Mouse (Mus musculus): Measurements from ENCODE around the gene Cyp2d22. TPM values are rescaled to one million over a fixed set of nuclear protein-coding genes. Genes with fewer than 3 reads are reported as not detected.

Gene Cyp2d22
- total RNA-seq, 2 experiments from 2014 or later: not detected

DNA sequence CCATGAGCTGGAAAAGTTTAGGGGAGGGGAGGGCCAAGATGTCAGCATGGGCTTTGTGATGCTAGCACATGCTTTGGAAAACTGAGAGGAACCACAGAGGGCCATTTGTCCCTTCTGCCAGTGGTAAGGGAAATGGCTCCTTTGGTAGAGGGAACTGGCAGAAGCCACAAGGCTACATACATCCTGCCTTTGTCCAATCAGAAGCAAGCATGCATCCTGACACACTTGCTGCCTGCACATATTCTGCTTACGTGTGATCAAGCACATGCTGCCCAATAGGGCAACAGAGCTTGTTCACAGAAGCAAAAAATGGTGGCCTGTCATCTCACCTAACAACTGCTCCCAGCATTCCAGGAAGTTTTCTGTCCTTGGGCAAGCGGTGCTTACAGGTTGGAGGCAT lies 54.7 kb downstream of the Cyp2d22 start:
- no peak for ATAC-seq (replicated peaks; ENCODE audit: low FRiP score, poor library complexity, severe bottlenecking)

DNA sequence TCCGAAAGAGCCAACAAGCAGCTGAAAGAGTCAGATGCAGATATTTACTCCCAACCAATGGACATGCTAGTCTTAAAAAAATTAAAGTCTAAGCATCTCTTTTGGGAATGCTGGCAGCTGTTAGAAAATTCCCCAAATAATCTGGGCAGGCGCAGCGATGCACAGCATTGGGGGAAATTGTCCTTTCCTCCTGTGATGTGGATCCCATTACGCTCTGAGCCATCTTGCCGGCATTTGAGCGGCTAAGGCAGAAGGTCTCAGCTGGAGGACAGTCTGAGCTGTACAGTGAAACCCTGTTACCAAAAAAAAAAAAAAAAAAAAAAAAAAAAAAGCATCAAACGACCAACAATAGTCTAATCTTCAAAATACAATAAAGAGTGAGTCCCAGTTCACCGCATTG lies 57.9 kb downstream of the Cyp2d22 start:
- ATAC-seq (replicated peaks; ENCODE audit: low FRiP score, poor library complexity, severe bottlenecking): no peak

Other genes with a start within 250 kb of the Cyp2d22 start
- 40.7 and 42.9 TPM in 2 replicates for gene Srebf2, start 233.1 kb downstream of the Cyp2d22 start, total RNA-seq (2015; ENCODE audit: low replicate concordance)
- 36.2 and 43.0 TPM in 2 replicates for gene Srebf2, start 233.1 kb downstream of the Cyp2d22 start, total RNA-seq (2017; ENCODE audit: low replicate concordance)
- gene Shisa8, start 167.4 kb downstream of the Cyp2d22 start, total RNA-seq (2015; ENCODE audit: low replicate concordance): not detected in 2 replicates
- gene Shisa8, start 167.4 kb downstream of the Cyp2d22 start, total RNA-seq (2017; ENCODE audit: low replicate concordance): not detected in 2 replicates
- 13.4 and 15.5 TPM in 2 replicates for gene Tnfrsf13c, start 155.9 kb downstream of the Cyp2d22 start, total RNA-seq (2015; ENCODE audit: low replicate concordance)
- gene Tnfrsf13c, start 155.9 kb downstream of the Cyp2d22 start, total RNA-seq (2017; ENCODE audit: low replicate concordance): 6.7 and 11.9 TPM in 2 replicates
- gene Cenpm, start 135.5 kb downstream of the Cyp2d22 start, total RNA-seq (2015; ENCODE audit: low replicate concordance): 50.7 and 56.2 TPM in 2 replicates
- 11.6 and 36.7 TPM in 2 replicates for gene Cenpm, start 135.5 kb downstream of the Cyp2d22 start, total RNA-seq (2017; ENCODE audit: low replicate concordance)
- gene 1500009C09Rik, start 127.9 kb downstream of the Cyp2d22 start, total RNA-seq (2015; ENCODE audit: low replicate concordance): not detected in 2 replicates
- gene 1500009C09Rik, start 127.9 kb downstream of the Cyp2d22 start, total RNA-seq (2017; ENCODE audit: low replicate concordance): not detected in 2 replicates
- gene Sept3, start 105.4 kb downstream of the Cyp2d22 start, total RNA-seq (2015; ENCODE audit: low replicate concordance): not detected in 2 replicates
- gene Sept3, start 105.4 kb downstream of the Cyp2d22 start, total RNA-seq (2017; ENCODE audit: low replicate concordance): not detected in 2 replicates
- gene Wbp2nl, start 81.3 kb downstream of the Cyp2d22 start, total RNA-seq (2015; ENCODE audit: low replicate concordance): not detected in 2 replicates
- not detected in 2 replicates for gene Wbp2nl, start 81.3 kb downstream of the Cyp2d22 start, total RNA-seq (2017; ENCODE audit: low replicate concordance)
- gene Naga, start 41.3 kb downstream of the Cyp2d22 start, total RNA-seq (2015; ENCODE audit: low replicate concordance): 119 and 154 TPM in 2 replicates
- 62.6 and 69.7 TPM in 2 replicates for gene Naga, start 41.3 kb downstream of the Cyp2d22 start, total RNA-seq (2017; ENCODE audit: low replicate concordance)
- 88.4 and 89.0 TPM in 2 replicates for gene Pheta2, start 41.3 kb downstream of the Cyp2d22 start, total RNA-seq (2015; ENCODE audit: low replicate concordance)
- 85.0 and 97.9 TPM in 2 replicates for gene Pheta2, start 41.3 kb downstream of the Cyp2d22 start, total RNA-seq (2017; ENCODE audit: low replicate concordance)
- 137 and 202 TPM in 2 replicates for gene Smdt1, start 41.3 kb downstream of the Cyp2d22 start, total RNA-seq (2015; ENCODE audit: low replicate concordance)
- gene Smdt1, start 41.3 kb downstream of the Cyp2d22 start, total RNA-seq (2017; ENCODE audit: low replicate concordance): 52.8 and 71.0 TPM in 2 replicates
- gene Ndufa6, start 25.9 kb downstream of the Cyp2d22 start, total RNA-seq (2015; ENCODE audit: low replicate concordance): 91.4 and 203 TPM in 2 replicates
- 31.5 and 64.6 TPM in 2 replicates for gene Ndufa6, start 25.9 kb downstream of the Cyp2d22 start, total RNA-seq (2017; ENCODE audit: low replicate concordance)
- not detected in 2 replicates for gene Cyp2d11, start 13.8 kb upstream of the Cyp2d22 start, total RNA-seq (2015; ENCODE audit: low replicate concordance)
- not detected in 2 replicates for gene Cyp2d11, start 13.8 kb upstream of the Cyp2d22 start, total RNA-seq (2017; ENCODE audit: low replicate concordance)
- gene Cyp2d10, start 26.9 kb upstream of the Cyp2d22 start, total RNA-seq (2015; ENCODE audit: low replicate concordance): not detected in 2 replicates
- not detected in 2 replicates for gene Cyp2d10, start 26.9 kb upstream of the Cyp2d22 start, total RNA-seq (2017; ENCODE audit: low replicate concordance)
- gene Cyp2d9, start 53.2 kb upstream of the Cyp2d22 start, total RNA-seq (2015; ENCODE audit: low replicate concordance): not detected in 2 replicates
- gene Cyp2d9, start 53.2 kb upstream of the Cyp2d22 start, total RNA-seq (2017; ENCODE audit: low replicate concordance): not detected in 2 replicates
- not detected in 2 replicates for gene Cyp2d12, start 174.8 kb upstream of the Cyp2d22 start, total RNA-seq (2015; ENCODE audit: low replicate concordance)
- gene Cyp2d12, start 174.8 kb upstream of the Cyp2d22 start, total RNA-seq (2017; ENCODE audit: low replicate concordance): not detected in 2 replicates
- gene Cyp2d34, start 240.7 kb upstream of the Cyp2d22 start, total RNA-seq (2015; ENCODE audit: low replicate concordance): not detected in 2 replicates
- gene Cyp2d34, start 240.7 kb upstream of the Cyp2d22 start, total RNA-seq (2017; ENCODE audit: low replicate concordance): not detected in 2 replicates

Measured in erythroid progenitor cell, adult 5-6 weeks (primary cell).